Mouse (Mus musculus) embryonic stem cell, embryonic (primary cell): ENCODE measurements around the gene Gm49325.

Experiments
- CTCF ChIA-PET, 4 experiments: fragments of 300-600 bp in 2 of 4; fragments of 350-600 bp in 2 of 4; sonication (Branson Sonifier 250); formaldehyde crosslinking; loops; one replicate each; lab custom pipeline; 2022; ENCODE audit warnings: inconsistent platforms in 2 of 4; lab: Charles Lee
- POLR2A ChIA-PET, 4 experiments: fragments of 300-600 bp in 2 of 4; fragments of 350-600 bp in 2 of 4; sonication (Branson Sonifier 250); formaldehyde crosslinking; loops; one replicate each; lab custom pipeline; 2022; ENCODE audit warnings: antibody characterized with exemption in 4 of 4, inconsistent platforms in 1 of 4; lab: Charles Lee

Gm49325 gene

DNA sequence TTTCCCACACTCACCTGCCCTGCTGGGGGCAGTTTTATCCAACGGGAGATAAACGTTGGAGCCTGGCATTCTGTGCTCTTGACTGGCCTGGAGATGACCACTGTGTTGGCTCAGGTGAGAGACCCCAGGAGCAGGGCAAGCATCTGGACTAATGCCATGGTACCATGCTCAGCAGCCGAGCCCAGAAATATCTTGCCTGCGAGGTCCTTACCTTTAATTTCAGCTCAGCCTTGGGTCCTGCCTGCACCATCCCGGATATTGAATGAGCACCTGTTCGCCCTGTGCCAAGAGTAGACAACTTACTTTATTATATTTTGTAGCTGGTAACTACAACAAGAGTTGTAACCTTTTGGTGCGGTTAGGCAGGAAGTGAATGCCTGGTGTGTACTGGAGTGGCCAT is 858 bp downstream of the Gm49325 start:
- ChIA-PET POLR2A (interaction anchor here in 3 of 4 experiments (0.6 to 3.2 kb wide), 33 partner anchors 9 to 574 kb away, joined by 3 to 49 read pairs (median 8); partner anchors contain the start of genes Pttg1ip (in 3 of the 3), Ube2g2 (in 3 of the 3) and Pofut2 (in 1 of the 3)), CTCF (interaction anchor here in 2 of 4 experiments (1.1 to 2.1 kb wide), 4 partner anchors 16 to 25 kb away, joined by 3 to 8 read pairs (median 5); no protein-coding TSS in a partner anchor)

- ChIA-PET CTCF (interaction anchor here in 2 of 4 experiments (0.5 to 2.1 kb wide), 5 partner anchors 16 to 40 kb away, joined by 3 to 8 read pairs (median 5); no protein-coding TSS in a partner anchor), POLR2A (interaction anchor here (0.6 to 3.2 kb wide), 43 partner anchors 8 to 716 kb away, joined by 3 to 49 read pairs (median 5); partner anchors contain the start of genes Pttg1ip (in 3 of the 4), Ube2g2 (in 3 of the 4) and Pofut2 (in 1 of the 4))
Measured at GRCm38 (mm10) chr10:77607441-77607840, 1.4 kb downstream of the Gm49325 start.

DNA sequence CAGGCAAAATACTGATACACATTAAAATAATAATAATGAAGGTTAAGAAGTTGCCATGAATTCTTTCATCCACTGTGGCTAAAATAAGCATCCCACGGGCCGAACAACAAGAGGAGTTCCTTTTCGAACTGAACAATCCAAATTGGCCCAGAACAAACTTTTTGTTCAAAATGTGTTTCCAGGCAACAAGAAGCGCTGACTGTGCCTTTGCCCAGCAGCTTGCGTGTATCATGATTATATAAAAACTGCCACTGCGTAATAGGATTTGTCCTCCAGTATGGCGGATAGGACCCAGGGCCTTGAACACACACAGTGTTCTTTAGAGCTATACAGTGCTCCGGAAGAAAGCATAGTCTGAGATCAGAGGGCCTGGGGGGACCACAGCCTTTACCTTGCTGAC is 2.6 kb downstream of the Gm49325 start:
- ChIA-PET CTCF (interaction anchor here in 1 of 4 experiments (0.6 to 2.1 kb wide), 3 partner anchors 18 to 116 kb away, joined by 3 to 6 read pairs (median 3); no protein-coding TSS in a partner anchor), POLR2A (interaction anchor here (0.6 to 3.2 kb wide), 21 partner anchors 8 to 101 kb away, joined by 3 to 49 read pairs (median 9); partner anchors contain the start of genes Pttg1ip (in 3 of the 4) and Ube2g2 (in 3 of the 4))

GRCm38 (mm10) chr10:77610221-77610961 is 4.4 kb downstream of the Gm49325 start:
- ChIA-PET POLR2A (interaction anchor here in 3 of 4 experiments (0.6 to 3.2 kb wide), 15 partner anchors 9 to 39 kb away, joined by 3 to 12 read pairs (median 4); partner anchors contain the start of genes Ube2g2 (in 3 of the 3) and Pttg1ip (in 2 of the 3)), CTCF (interaction anchor here in 3 of 4 experiments (0.6 to 1.5 kb wide), 3 partner anchors 19 to 226 kb away, joined by 3 to 5 read pairs (median 4); no protein-coding TSS in a partner anchor)

- ChIA-PET CTCF (interaction anchor here in 2 of 4 experiments (0.6 to 1.7 kb wide), 2 partner anchors 70 kb away, joined by 3 read pairs; no protein-coding TSS in a partner anchor), POLR2A (interaction anchor here in 2 of 4 experiments (1.0 to 1.8 kb wide), 9 partner anchors 8 to 41 kb away, joined by 3 to 11 read pairs (median 4); partner anchors contain the start of genes Ube2g2 (in 2 of the 2) and Pttg1ip (in 1 of the 2))
Measured at GRCm38 (mm10) chr10:77613409-77613808, 7.4 kb downstream of the Gm49325 start.

GRCm38 (mm10) chr10:77615647-77616046 is 9.7 kb downstream of the Gm49325 start:
- CTCF ChIA-PET = interaction anchor here in 3 of 4 experiments (0.6 to 1.2 kb wide), 7 partner anchors 9 to 87 kb away, joined by 3 to 6 read pairs (median 3); no protein-coding TSS in a partner anchor
- POLR2A ChIA-PET = interaction anchor here (0.6 to 7.5 kb wide), 18 partner anchors 8 to 519 kb away, joined by 3 to 49 read pairs (median 3); partner anchors contain the start of genes Pttg1ip (in 2 of the 4) and Pfkl (in 1 of the 4)

- POLR2A ChIA-PET = interaction anchor here in 3 of 4 experiments (0.6 to 7.5 kb wide), 17 partner anchors 9 to 887 kb away, joined by 3 to 49 read pairs (median 5); partner anchors contain the start of genes Pttg1ip (in 2 of the 3), Lrrc3 (in 1 of the 3) and Pfkl (in 1 of the 3)
- CTCF ChIA-PET = interaction anchor here in 1 of 4 experiments (0.7 to 1.2 kb wide), 3 partner anchors 11 to 31 kb away, joined by 3 to 5 read pairs (median 3); no protein-coding TSS in a partner anchor
Measured at GRCm38 (mm10) chr10:77616166-77616565, 10.2 kb downstream of the Gm49325 start.

GRCm38 (mm10) chr10:77616926-77617325 is 10.9 kb downstream of the Gm49325 start:
- ChIA-PET CTCF (interaction anchor here in 1 of 4 experiments (1.3 kb wide), 1 partner anchor 12 kb away, joined by 3 read pairs; no protein-coding TSS in a partner anchor), POLR2A (interaction anchor here in 3 of 4 experiments (0.5 to 7.5 kb wide), 9 partner anchors 10 to 426 kb away, joined by 3 to 49 read pairs (median 4); partner anchors contain the start of gene Lrrc3 (in 1 of the 3))

- POLR2A ChIA-PET = interaction anchor here in 3 of 4 experiments (0.5 to 7.5 kb wide), 32 partner anchors 8 to 704 kb away, joined by 3 to 49 read pairs (median 4); partner anchors contain the start of genes Pttg1ip (in 3 of the 3) and Fam207a (in 1 of the 3)
- CTCF ChIA-PET = interaction anchor here in 1 of 4 experiments (0.9 to 2.5 kb wide), 4 partner anchors 17 to 79 kb away, joined by 3 to 14 read pairs (median 4); no protein-coding TSS in a partner anchor
Measured at GRCm38 (mm10) chr10:77621546-77621945, 15.5 kb downstream of the Gm49325 start.

DNA sequence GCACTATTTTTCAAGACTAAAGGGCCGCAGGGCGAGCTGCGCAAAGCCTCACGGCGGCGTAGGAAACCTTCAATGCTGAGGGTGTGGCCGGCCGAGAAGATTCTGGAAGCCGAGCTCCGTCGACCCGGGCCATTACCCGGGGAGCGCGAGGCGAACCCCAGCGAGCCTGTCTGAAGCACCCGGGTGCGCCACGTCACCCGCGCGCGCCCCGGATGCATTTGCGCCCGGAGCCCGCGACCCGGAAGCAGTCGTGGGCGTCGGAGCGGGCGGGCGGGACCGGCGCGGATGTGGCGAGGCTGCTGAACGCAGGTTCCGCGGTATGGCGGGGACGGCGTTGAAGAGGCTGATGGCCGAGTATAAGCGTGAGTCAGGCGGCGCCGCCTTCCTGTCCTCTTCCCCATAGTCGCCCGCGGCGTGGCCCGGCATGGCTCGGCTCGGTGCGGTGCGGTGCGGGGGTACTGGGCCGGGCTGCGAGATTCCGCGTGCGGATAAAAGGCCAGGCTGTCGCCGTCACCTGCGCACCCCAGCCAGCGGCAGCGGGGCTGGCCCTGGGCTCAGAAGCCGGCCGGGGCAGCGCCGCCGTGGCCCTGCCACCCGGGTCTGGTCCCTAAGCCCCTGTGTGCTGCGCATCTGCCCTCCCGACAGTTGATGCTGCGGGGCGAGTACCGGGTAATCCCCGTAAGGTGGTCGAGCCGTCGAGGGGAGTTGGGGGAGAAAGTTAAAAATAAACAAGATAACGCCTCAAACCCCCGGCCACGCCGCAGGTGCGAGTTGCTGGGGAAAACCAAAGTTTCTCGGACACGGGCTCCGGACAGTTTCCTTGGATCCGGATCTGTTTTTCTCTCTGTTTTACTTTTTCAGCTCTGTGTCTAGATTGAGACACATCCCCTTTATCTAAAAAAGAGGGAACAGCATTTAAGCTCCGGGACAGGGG is 16.3 kb downstream of the Gm49325 start, which contains the start of gene Ube2g2:
Gene Ube2g2 (plus strand): TSS at position 221 of the 934 bp plus-strand sequence.
- CTCF ChIA-PET = interaction anchor here in 2 of 4 experiments (0.9 to 2.5 kb wide), 4 partner anchors 17 to 79 kb away, joined by 3 to 14 read pairs (median 4); no protein-coding TSS in a partner anchor
- POLR2A ChIA-PET = interaction anchor here in 3 of 4 experiments (0.5 to 7.5 kb wide), 42 partner anchors 9 to 491 kb away, joined by 3 to 49 read pairs (median 4); partner anchors contain the start of genes Pttg1ip (in 3 of the 3) and Fam207a (in 1 of the 3)

DNA sequence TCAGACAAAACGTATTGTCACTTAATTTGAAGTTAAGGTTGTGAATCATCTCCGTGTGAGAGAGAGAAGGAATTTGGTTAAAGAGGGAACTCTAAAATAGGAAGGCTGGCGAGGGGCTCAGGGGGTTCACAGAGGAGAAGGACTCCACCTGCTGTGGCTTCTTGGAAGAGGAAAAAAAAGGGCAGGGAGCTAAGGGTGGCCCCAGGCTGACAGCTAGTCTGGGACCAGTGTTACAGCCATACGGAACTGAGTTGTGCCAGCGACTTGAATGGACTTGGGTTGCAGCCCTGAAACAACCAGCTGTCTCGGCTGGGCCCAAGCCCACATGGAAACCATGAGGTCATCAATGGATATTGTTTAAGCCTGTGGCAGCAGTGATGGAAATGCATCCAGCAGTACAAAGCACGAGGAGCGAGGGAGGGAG is 17.1 kb downstream of the Gm49325 start:
- CTCF ChIA-PET = interaction anchor here in 2 of 4 experiments (0.7 to 2.5 kb wide), 4 partner anchors 32 to 106 kb away, joined by 3 to 14 read pairs (median 4); no protein-coding TSS in a partner anchor
- POLR2A ChIA-PET = interaction anchor here in 3 of 4 experiments (0.6 to 6.0 kb wide), 15 partner anchors 13 to 971 kb away, joined by 3 to 39 read pairs (median 3); partner anchors contain the start of gene Pttg1ip (in 1 of the 3)

- CTCF ChIA-PET = interaction anchor here in 3 of 4 experiments (0.6 to 2.5 kb wide), 6 partner anchors 8 to 107 kb away, joined by 3 to 14 read pairs (median 4); partner anchors contain the start of gene Pttg1ip (in 1 of the 3)
- POLR2A ChIA-PET = interaction anchor here in 3 of 4 experiments (0.6 to 6.0 kb wide), 17 partner anchors 10 to 1131 kb away, joined by 3 to 39 read pairs (median 3); no protein-coding TSS in a partner anchor
Measured at GRCm38 (mm10) chr10:77623639-77624400, 17.8 kb downstream of the Gm49325 start.

- ChIA-PET POLR2A (interaction anchor here in 3 of 4 experiments (0.6 to 2.6 kb wide), 8 partner anchors 10 to 1130 kb away, joined by 3 to 6 read pairs (median 4); partner anchors contain the start of gene Pttg1ip (in 1 of the 3)), CTCF (interaction anchor here in 3 of 4 experiments (0.6 to 1.3 kb wide), 4 partner anchors 9 to 107 kb away, joined by 3 to 4 read pairs (median 3); partner anchors contain the start of gene Pttg1ip (in 1 of the 3))
Measured at GRCm38 (mm10) chr10:77624570-77624995, 18.6 kb downstream of the Gm49325 start.

DNA sequence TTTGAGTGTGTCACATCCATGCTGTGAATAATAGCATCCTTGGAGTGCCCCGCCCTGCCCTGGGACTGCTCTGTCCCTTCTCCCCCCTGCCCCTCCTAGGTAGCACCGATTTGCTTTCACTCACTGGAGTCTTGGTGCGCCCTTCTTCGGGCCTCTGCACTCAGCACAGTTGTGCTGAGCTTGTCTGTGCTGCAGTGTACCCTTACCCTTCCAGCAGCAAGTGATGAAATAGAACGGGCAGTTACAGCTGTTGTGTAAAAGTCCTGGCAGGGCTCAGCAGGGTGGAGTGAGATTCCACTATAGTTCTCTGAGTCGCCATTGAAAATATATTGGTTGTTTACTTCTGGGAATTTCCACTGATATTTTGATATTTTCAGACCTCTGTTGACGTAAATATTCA is 20.0 kb downstream of the Gm49325 start:
- POLR2A ChIA-PET = interaction anchor here in 3 of 4 experiments (0.6 to 2.5 kb wide), 3 partner anchors 21 to 57 kb away, joined by 3 to 7 read pairs (median 6); no protein-coding TSS in a partner anchor
- CTCF ChIA-PET = interaction anchor here in 2 of 4 experiments (0.6 to 2.0 kb wide), 4 partner anchors 19 to 257 kb away, joined by 3 to 7 read pairs (median 6); no protein-coding TSS in a partner anchor
